Mouse (Mus musculus): Measurements from ENCODE around the gene Slc12a1. TPM values are rescaled to one million over a fixed set of nuclear protein-coding genes. Genes with fewer than 3 reads are reported as not detected.

The Slc12a1 gene
- polyA plus RNA-seq, 1 experiment from 2014 or later = not detected

DNA sequence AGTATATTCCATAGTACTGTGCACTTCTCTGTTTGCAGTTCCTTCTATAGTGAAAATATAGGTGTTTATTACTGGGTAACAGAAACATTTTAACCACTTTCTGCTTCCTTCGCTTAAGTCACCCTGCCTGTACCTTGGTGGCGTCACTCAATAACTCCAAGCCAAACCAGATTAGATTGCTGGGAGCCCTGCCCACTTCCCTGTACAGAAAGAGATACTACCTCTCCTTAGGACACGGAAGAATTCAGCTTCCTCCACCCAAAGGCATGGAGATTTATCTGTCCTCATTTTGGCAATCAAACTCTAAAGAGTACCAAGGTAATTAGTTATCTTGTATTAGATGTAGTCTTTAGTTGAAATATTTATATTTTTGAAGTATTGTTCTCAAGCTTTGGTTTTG, 25.5 kb upstream of the Slc12a1 start:
- no peaks in the 10 kb centered on the region for H3K9me3 ChIP-seq (ENCODE audit: control insufficient read depth, low read length)
- ATAC-seq (ENCODE audit: low FRiP score, low TSS enrichment) (no peak), DNase-seq (no peak)
- H3K4me2 ChIP-seq (ENCODE audit: low read length) = no peak overlapping the region
- H3K36me3 ChIP-seq (ENCODE audit: control insufficient read depth, insufficient read depth, low read length) = no peaks in the 10 kb centered on the region
- no peak overlapping the region for H3K9ac ChIP-seq (replicated peaks; ENCODE audit: low read length)
- H3K4me1 ChIP-seq (ENCODE audit: control insufficient read depth, insufficient read depth, low read length) = peaks cover 4% of the 10 kb centered on the region; the same call in 1 of the 2 replicates
- no peak overlapping the region for H3K27ac ChIP-seq (replicated peaks; ENCODE audit: low read depth, low read length)
- no peaks in the 10 kb centered on the region for H3K27me3 ChIP-seq (ENCODE audit: control insufficient read depth, insufficient read depth, low read length)
- H3K4me3 ChIP-seq (replicated peaks; ENCODE audit: low read depth, low read length) = no peak overlapping the region
- 89% methylated on average over 3 of the region's 3 CpGs for WGBS

DNA sequence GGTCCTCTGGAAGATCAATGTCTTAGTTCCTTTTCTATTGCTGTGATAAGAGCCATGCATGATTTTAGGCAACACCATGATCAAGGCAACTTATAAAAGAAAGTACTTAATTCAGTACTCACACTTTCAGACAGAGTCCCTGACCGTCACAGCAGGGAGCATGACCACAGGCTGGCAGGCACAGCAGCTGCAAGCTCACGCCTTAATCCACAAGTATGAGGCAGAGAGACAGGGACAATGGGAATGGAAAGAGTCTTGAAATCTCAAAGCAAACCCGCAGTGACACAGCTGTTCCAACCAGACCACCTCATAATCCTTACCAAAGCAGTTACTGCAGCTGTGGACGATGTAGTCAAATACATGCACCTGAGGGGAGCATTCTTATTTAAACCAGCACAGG, 18.2 kb upstream of the Slc12a1 start:
- Histone ChIP-seq H3K9me3 (ENCODE audit: control insufficient read depth, low read length) (no peaks in the 10 kb centered on the region), H3K27ac (replicated peaks; ENCODE audit: low read depth, low read length) (no peak overlapping the region), H3K4me3 (replicated peaks; ENCODE audit: low read depth, low read length) (no peak overlapping the region), H3K9ac (replicated peaks; ENCODE audit: low read length) (no peak overlapping the region), H3K4me2 (ENCODE audit: low read length) (no peak overlapping the region), H3K4me1 (ENCODE audit: control insufficient read depth, insufficient read depth, low read length) (no peaks in the 10 kb centered on the region), H3K36me3 (ENCODE audit: control insufficient read depth, insufficient read depth, low read length) (no peaks in the 10 kb centered on the region), H3K27me3 (ENCODE audit: control insufficient read depth, insufficient read depth, low read length) (no peaks in the 10 kb centered on the region)
- 19% methylated on average over 4 of the region's 4 CpGs for WGBS
- ATAC-seq (ENCODE audit: low FRiP score, low TSS enrichment) = no peak
- no peak for DNase-seq

DNA sequence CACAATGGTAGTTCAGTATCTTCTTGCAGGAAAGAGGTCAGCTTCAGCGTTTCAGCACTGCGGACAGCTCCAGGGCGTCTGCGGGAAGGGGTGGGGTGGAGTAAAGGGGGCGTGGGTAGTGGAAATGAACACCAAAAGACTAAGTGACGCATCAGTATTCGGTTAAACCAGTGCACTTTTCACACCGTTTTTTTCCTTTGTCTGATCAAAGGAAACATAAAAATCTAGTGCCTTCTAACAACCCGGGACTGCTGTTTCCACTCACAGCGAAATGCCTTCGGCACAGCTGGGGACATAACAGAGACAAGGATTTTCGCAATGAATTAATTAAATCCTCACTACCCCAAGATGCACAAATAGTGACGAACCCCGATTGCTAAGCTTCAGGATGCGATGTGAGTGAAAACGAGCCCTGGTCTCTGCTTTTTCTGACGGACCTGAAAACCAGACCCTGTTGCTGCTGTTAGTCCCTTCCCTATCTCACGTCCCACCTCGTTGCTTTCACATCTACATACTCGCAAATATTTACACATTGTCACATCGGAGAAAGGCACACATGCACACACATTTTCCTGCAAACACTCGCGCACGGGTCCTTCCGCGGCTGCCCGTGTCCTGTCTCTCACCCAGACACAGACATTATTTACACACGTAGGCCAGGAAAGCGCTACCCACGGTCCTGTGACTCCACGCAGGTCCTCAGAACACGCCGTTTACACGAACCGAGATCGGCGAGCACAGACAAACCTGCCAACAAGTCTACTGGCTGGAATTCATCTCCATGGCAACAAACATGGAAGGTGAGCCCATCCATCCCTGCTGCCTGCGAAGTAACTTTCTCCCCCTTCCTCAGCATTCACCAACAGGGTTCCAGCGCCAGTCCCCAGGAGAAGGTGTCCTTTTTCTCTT, 16.1 kb upstream of the Slc12a1 start, which contains the start of gene Ctxn2:
TSS of gene Ctxn2 (plus strand) at position 790 of the 909 bp plus-strand sequence.
- peak; percentile 81 for DNase-seq
- Histone ChIP-seq H3K27ac (replicated peaks; ENCODE audit: low read depth, low read length) (peak within 1 kb of the TSS; percentile 82), H3K4me2 (ENCODE audit: low read length) (peak within 1 kb of the TSS; percentile 62), H3K9me3 (ENCODE audit: control insufficient read depth, low read length) (no peaks in the 10 kb centered on the region), H3K27me3 (ENCODE audit: control insufficient read depth, insufficient read depth, low read length) (no peaks in the 10 kb centered on the region), H3K4me3 (replicated peaks; ENCODE audit: low read depth, low read length) (peak within 1 kb of the TSS; percentile 46), H3K4me1 (ENCODE audit: control insufficient read depth, insufficient read depth, low read length) (no peaks in the 10 kb centered on the region), H3K9ac (replicated peaks; ENCODE audit: low read length) (peak within 1 kb of the TSS; percentile 59), H3K36me3 (ENCODE audit: control insufficient read depth, insufficient read depth, low read length) (no peaks in the 10 kb centered on the region)
- peak; percentile 53; the same call in 1 of the 2 replicates for ATAC-seq (ENCODE audit: low FRiP score, low TSS enrichment)
- WGBS = under 1% methylated on average over 39 of the region's 39 CpGs

DNA sequence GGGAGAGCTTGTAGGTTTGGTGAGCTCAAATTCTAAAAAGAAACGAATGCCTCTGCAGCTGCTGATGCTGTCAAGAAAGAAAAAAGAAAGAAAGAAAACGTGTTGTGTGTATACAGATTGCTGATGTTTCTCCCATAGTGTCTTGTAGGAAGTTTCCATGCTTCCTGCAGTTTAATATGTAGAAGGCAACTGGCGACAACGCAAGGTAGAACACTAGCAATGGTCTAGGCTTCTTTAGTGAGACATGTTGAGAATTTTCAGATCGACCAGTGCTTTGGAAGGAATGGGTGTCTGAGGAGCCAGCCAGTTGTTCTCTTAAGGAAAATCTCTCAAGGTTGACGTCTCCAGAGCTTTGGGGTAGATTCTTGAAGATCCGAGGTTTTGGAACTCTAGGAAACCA, 15.5 kb upstream of the Slc12a1 start:
- no peaks in the 10 kb centered on the region for H3K9me3 ChIP-seq (ENCODE audit: control insufficient read depth, low read length)
- no peaks in the 10 kb centered on the region for H3K36me3 ChIP-seq (ENCODE audit: control insufficient read depth, insufficient read depth, low read length)
- H3K27me3 ChIP-seq (ENCODE audit: control insufficient read depth, insufficient read depth, low read length) = no peaks in the 10 kb centered on the region
- H3K4me1 ChIP-seq (ENCODE audit: control insufficient read depth, insufficient read depth, low read length) = no peaks in the 10 kb centered on the region
- 29% methylated on average over 7 of the region's 7 CpGs for WGBS
- peak overlapping the region; percentile 62 for H3K4me2 ChIP-seq (ENCODE audit: low read length)
- H3K9ac ChIP-seq (replicated peaks; ENCODE audit: low read length) = peak overlapping the region; percentile 59; the same call in 1 of the 2 replicates
- peak overlapping the region; percentile 46 for H3K4me3 ChIP-seq (replicated peaks; ENCODE audit: low read depth, low read length)
- ATAC-seq (ENCODE audit: low FRiP score, low TSS enrichment) = no peak
- peak overlapping the region; percentile 82 for H3K27ac ChIP-seq (replicated peaks; ENCODE audit: low read depth, low read length)
- no peak for DNase-seq

DNA sequence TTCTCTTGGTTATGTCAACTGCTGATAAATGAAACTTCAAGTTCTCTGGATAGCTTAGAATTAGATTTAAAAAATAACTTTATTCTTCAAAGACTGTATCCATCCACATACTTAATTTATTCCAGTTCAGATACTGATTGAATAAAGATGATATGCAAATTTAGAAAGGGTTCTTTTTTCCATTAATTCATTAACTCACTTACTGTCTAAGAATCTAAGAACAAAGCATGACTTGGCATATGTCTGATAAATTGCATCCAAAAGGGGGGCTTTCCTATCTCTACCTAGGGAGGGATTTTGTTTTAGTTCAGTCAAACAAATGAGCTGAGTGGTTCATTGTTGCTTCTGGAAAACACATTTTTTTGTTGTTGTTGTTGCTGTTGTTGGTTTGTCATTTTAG, 10.0 kb upstream of the Slc12a1 start:
- Histone ChIP-seq H3K27me3 (ENCODE audit: control insufficient read depth, insufficient read depth, low read length) (no peaks in the 10 kb centered on the region), H3K27ac (replicated peaks; ENCODE audit: low read depth, low read length) (no peak overlapping the region), H3K36me3 (ENCODE audit: control insufficient read depth, insufficient read depth, low read length) (no peaks in the 10 kb centered on the region), H3K9me3 (ENCODE audit: control insufficient read depth, low read length) (no peaks in the 10 kb centered on the region), H3K4me1 (ENCODE audit: control insufficient read depth, insufficient read depth, low read length) (no peaks in the 10 kb centered on the region), H3K9ac (replicated peaks; ENCODE audit: low read length) (no peak overlapping the region), H3K4me2 (ENCODE audit: low read length) (no peak overlapping the region), H3K4me3 (replicated peaks; ENCODE audit: low read depth, low read length) (no peak overlapping the region)
- peak; percentile 37 for DNase-seq
- ATAC-seq (ENCODE audit: low FRiP score, low TSS enrichment) = no peak

DNA sequence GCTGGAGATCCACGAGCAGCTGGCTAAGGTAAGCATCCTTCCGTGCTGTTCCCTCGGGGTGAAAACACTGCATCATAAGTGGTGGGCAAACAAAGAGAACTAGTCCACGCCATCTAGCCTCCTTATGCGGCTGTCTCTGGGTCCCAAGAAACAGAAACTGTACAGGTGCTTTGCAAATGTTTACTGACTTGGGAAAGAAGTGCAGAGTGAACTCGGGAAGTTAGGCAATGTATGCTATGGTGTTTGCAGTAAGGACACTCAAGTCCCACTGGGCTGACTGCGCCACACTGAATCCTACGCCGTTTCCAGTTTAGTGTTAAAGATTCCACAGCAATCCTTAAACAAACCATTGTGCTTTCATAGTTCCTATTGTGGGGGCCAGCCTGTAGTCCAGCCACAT, 2.0 kb downstream of the Slc12a1 start:
- Histone ChIP-seq H3K27me3 (ENCODE audit: control insufficient read depth, insufficient read depth, low read length) (no peaks in the 10 kb centered on the region), H3K36me3 (ENCODE audit: control insufficient read depth, insufficient read depth, low read length) (no peaks in the 10 kb centered on the region), H3K27ac (replicated peaks; ENCODE audit: low read depth, low read length) (no peak overlapping the region), H3K4me1 (ENCODE audit: control insufficient read depth, insufficient read depth, low read length) (no peaks in the 10 kb centered on the region), H3K9ac (replicated peaks; ENCODE audit: low read length) (no peak overlapping the region), H3K9me3 (ENCODE audit: control insufficient read depth, low read length) (no peaks in the 10 kb centered on the region), H3K4me3 (replicated peaks; ENCODE audit: low read depth, low read length) (no peak overlapping the region), H3K4me2 (ENCODE audit: low read length) (no peak overlapping the region)
- DNase-seq (no peak), ATAC-seq (ENCODE audit: low FRiP score, low TSS enrichment) (no peak)
- 83% methylated on average over 9 of the region's 9 CpGs for WGBS

DNA sequence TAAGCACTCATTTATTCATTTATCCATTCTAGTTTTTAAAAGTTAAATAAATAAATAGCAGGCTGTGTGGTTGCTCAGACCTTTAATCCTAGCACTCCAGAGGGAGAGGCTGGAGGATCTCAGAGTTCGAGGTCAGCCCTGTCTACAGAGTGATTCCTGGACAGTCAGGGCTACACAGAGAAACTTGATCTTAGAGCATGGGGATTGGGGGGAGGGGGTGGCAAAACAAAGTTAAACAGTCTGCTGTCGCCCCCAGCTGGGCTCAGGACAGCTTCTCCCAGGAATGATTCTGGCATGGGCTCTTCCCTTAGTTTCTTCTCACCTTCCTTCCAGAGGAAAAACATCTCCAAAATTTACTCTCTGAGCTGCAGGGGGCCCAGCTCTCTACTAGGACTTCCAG, 3.2 kb downstream of the Slc12a1 start:
- DNase-seq = no peak
- H3K9me3 ChIP-seq (ENCODE audit: control insufficient read depth, low read length) = no peaks in the 10 kb centered on the region
- no peak overlapping the region for H3K27ac ChIP-seq (replicated peaks; ENCODE audit: low read depth, low read length)
- no peak overlapping the region for H3K4me3 ChIP-seq (replicated peaks; ENCODE audit: low read depth, low read length)
- 22% methylated on average over 2 of the region's 2 CpGs for WGBS
- no peaks in the 10 kb centered on the region for H3K36me3 ChIP-seq (ENCODE audit: control insufficient read depth, insufficient read depth, low read length)
- H3K4me1 ChIP-seq (ENCODE audit: control insufficient read depth, insufficient read depth, low read length) = no peaks in the 10 kb centered on the region
- ATAC-seq (ENCODE audit: low FRiP score, low TSS enrichment) = no peak
- no peak overlapping the region for H3K9ac ChIP-seq (replicated peaks; ENCODE audit: low read length)
- H3K4me2 ChIP-seq (ENCODE audit: low read length) = no peak overlapping the region
- no peaks in the 10 kb centered on the region for H3K27me3 ChIP-seq (ENCODE audit: control insufficient read depth, insufficient read depth, low read length)

DNA sequence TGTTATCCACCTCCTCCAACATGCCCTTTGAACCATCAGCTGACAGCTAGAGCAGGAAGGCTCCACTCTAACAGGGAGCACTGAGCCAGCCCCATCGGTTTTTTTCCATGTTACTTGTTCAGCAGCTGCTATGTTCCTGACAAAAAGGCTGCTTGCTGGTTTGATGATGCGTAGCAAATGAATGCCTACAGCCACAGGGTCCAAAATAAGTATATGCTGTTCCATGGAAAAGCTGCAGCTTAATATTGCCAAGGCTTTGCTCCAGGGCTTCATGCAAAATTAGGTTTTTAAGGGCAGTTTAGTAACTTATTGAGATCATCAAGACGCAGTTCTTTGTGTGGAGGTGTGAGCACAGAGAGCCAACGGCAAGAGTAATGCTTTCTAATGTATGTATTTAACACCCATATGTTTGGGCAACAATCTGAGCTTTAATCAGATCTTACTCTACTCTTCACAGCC, 9.7 kb downstream of the Slc12a1 start:
- no peaks in the 10 kb centered on the region for H3K27me3 ChIP-seq (ENCODE audit: control insufficient read depth, insufficient read depth, low read length)
- ATAC-seq (ENCODE audit: low FRiP score, low TSS enrichment) = no peak
- no peaks in the 10 kb centered on the region for H3K36me3 ChIP-seq (ENCODE audit: control insufficient read depth, insufficient read depth, low read length)
- H3K4me2 ChIP-seq (ENCODE audit: low read length) = no peak overlapping the region
- no peak overlapping the region for H3K27ac ChIP-seq (replicated peaks; ENCODE audit: low read depth, low read length)
- no peak overlapping the region for H3K9ac ChIP-seq (replicated peaks; ENCODE audit: low read length)
- no peak overlapping the region for H3K4me3 ChIP-seq (replicated peaks; ENCODE audit: low read depth, low read length)
- no peaks in the 10 kb centered on the region; the same call in 1 of the 2 replicates for H3K4me1 ChIP-seq (ENCODE audit: control insufficient read depth, insufficient read depth, low read length)
- peak; percentile 25 for DNase-seq
- 43% methylated on average over 4 of the region's 4 CpGs for WGBS
- no peaks in the 10 kb centered on the region for H3K9me3 ChIP-seq (ENCODE audit: control insufficient read depth, low read length)

Measured in midbrain, embryonic 14.5 days (tissue).